Mouse (Mus musculus): ENCODE results near the gene 4430402I18Rik.

DNA sequence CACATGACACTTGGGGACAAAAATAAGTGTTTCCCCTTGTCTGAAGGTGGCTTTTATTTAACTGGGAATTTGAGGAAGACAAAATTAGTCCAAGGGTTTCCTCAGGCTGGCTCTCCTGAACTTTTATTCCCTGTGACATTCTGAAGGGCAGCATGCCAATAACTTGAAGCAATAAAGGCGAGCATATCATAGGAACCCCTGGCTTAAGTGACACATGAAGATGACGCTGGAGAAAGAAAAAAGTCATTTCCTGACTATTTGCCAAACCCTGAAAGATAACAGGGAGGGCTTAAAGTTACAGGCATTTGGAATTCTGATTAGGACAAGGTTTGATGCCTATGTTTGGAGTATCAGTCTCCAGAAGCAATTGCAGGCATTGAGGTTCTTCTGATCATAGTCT, 20.3 kb downstream of the 4430402I18Rik start:
- TF ChIP-seq CTCF (IDR thresholded peaks at IDR 0.05; ENCODE audit: extremely low read depth, insufficient read depth, insufficient read length, insufficient replicate concordance) (no peak), POLR2A (IDR thresholded peaks at IDR 0.05; ENCODE audit: low read depth, low read length) (no peak)
